Mouse (Mus musculus): Measurements from ENCODE around the gene Abca6. TPM values are rescaled to one million over a fixed set of nuclear protein-coding genes. Genes with fewer than 3 reads are reported as not detected.

The Abca6 gene
- polyA plus RNA-seq (2015; fragmentation: Nextera tagmentation; extraction: Ambion mirVana), result 0.09 and 0.13 TPM in 2 replicates

- peaks cover 4% of the 10 kb centered on the region; the same call in 1 of the 2 replicates for H3K4me1 ChIP-seq (replicated peaks)
- peak within 1 kb of the TSS; percentile 43 for H3K4me2 ChIP-seq (replicated peaks)
- H3K36me3 ChIP-seq, result no peaks in the 10 kb centered on the region
- no peaks in the 10 kb centered on the region for H3K9me3 ChIP-seq
- no peak for ATAC-seq
- 16% methylated on average over 8 of the region's 8 CpGs for WGBS
- H3K9ac ChIP-seq (replicated peaks), result no peak within 1 kb of the TSS
- peak within 1 kb of the TSS; percentile 21 for H3K4me3 ChIP-seq (replicated peaks)
- H3K27me3 ChIP-seq, result no peaks in the 10 kb centered on the region
- H3K27ac ChIP-seq, result no peak within 1 kb of the TSS
Measured at GRCm38 (mm10) chr11:110251534-110251933, at the start of gene Abca6. TSS of gene Abca6 (minus strand) at chr11:110251776.

GRCm38 (mm10) chr11:110297917-110298533, 46.4 kb upstream of the Abca6 start:
- 80% methylated on average over 13 of the region's 13 CpGs for WGBS
- no peak overlapping the region for H3K9ac ChIP-seq (replicated peaks)
- no peak overlapping the region for H3K27ac ChIP-seq
- H3K27me3 ChIP-seq, result no peaks in the 10 kb centered on the region
- H3K36me3 ChIP-seq, result no peaks in the 10 kb centered on the region
- ATAC-seq, result no peak
- no peaks in the 10 kb centered on the region for H3K4me1 ChIP-seq (replicated peaks)
- no peaks in the 10 kb centered on the region for H3K9me3 ChIP-seq
- no peak overlapping the region for H3K4me2 ChIP-seq (replicated peaks)
- H3K4me3 ChIP-seq (replicated peaks), result no peak overlapping the region

- Histone ChIP-seq H3K36me3 (peaks cover 7% of the 10 kb centered on the region; the same call in 1 of the 2 replicates), H3K27me3 (no peaks in the 10 kb centered on the region), H3K4me3 (replicated peaks) (no peak overlapping the region), H3K9me3 (no peaks in the 10 kb centered on the region), H3K4me1 (replicated peaks) (no peaks in the 10 kb centered on the region), H3K4me2 (replicated peaks) (no peak overlapping the region), H3K27ac (no peak overlapping the region), H3K9ac (replicated peaks) (no peak overlapping the region)
- ATAC-seq, result no peak
- WGBS, result 79% methylated on average over 2 of the region's 2 CpGs
Measured at GRCm38 (mm10) chr11:110290586-110290985, 39.0 kb upstream of the Abca6 start.

GRCm38 (mm10) chr11:110288423-110288822, 36.8 kb upstream of the Abca6 start:
- H3K36me3 ChIP-seq, result peaks cover 7% of the 10 kb centered on the region; the same call in 1 of the 2 replicates
- H3K9me3 ChIP-seq, result no peaks in the 10 kb centered on the region
- no peak for ATAC-seq
- H3K27ac ChIP-seq, result no peak overlapping the region
- WGBS, result 85% methylated on average over 3 of the region's 3 CpGs
- H3K4me3 ChIP-seq (replicated peaks), result no peak overlapping the region
- H3K4me2 ChIP-seq (replicated peaks), result no peak overlapping the region
- no peaks in the 10 kb centered on the region for H3K27me3 ChIP-seq
- H3K9ac ChIP-seq (replicated peaks), result no peak overlapping the region
- no peaks in the 10 kb centered on the region for H3K4me1 ChIP-seq (replicated peaks)

GRCm38 (mm10) chr11:110287694-110288093, 36.1 kb upstream of the Abca6 start:
- no peaks in the 10 kb centered on the region for H3K27me3 ChIP-seq
- H3K4me2 ChIP-seq (replicated peaks), result no peak overlapping the region
- no peak overlapping the region for H3K27ac ChIP-seq
- no peak for ATAC-seq
- no peak overlapping the region for H3K9ac ChIP-seq (replicated peaks)
- 79% methylated on average over 9 of the region's 9 CpGs for WGBS
- no peaks in the 10 kb centered on the region for H3K9me3 ChIP-seq
- H3K4me3 ChIP-seq (replicated peaks), result no peak overlapping the region
- H3K4me1 ChIP-seq (replicated peaks), result no peaks in the 10 kb centered on the region
- peaks cover 7% of the 10 kb centered on the region; the same call in 1 of the 2 replicates for H3K36me3 ChIP-seq

- no peak overlapping the region for H3K9ac ChIP-seq (replicated peaks)
- ATAC-seq, result no peak
- 0 out of 2 replicates have a peak, but pooled peaks cover 2% of the 10 kb centered on the region for H3K36me3 ChIP-seq
- 83% methylated on average over 3 of the region's 3 CpGs for WGBS
- H3K4me2 ChIP-seq (replicated peaks), result no peak overlapping the region
- H3K4me1 ChIP-seq (replicated peaks), result no peaks in the 10 kb centered on the region
- H3K4me3 ChIP-seq (replicated peaks), result no peak overlapping the region
- no peaks in the 10 kb centered on the region for H3K27me3 ChIP-seq
- H3K27ac ChIP-seq, result no peak overlapping the region
- no peaks in the 10 kb centered on the region for H3K9me3 ChIP-seq
Measured at GRCm38 (mm10) chr11:110286331-110286730, 34.8 kb upstream of the Abca6 start.

- no peak overlapping the region for H3K4me3 ChIP-seq (replicated peaks)
- H3K4me2 ChIP-seq (replicated peaks), result no peak overlapping the region
- H3K36me3 ChIP-seq, result no peaks in the 10 kb centered on the region
- H3K27me3 ChIP-seq, result no peaks in the 10 kb centered on the region
- no peak overlapping the region for H3K9ac ChIP-seq (replicated peaks)
- ATAC-seq, result no peak
- WGBS, result 81% methylated on average over 10 of the region's 10 CpGs
- H3K9me3 ChIP-seq, result no peaks in the 10 kb centered on the region
- H3K27ac ChIP-seq, result no peak overlapping the region
- H3K4me1 ChIP-seq (replicated peaks), result no peaks in the 10 kb centered on the region
Measured at GRCm38 (mm10) chr11:110284849-110285248, 33.3 kb upstream of the Abca6 start.

- Histone ChIP-seq H3K27ac (no peak overlapping the region), H3K36me3 (no peaks in the 10 kb centered on the region), H3K4me1 (replicated peaks) (no peaks in the 10 kb centered on the region), H3K4me3 (replicated peaks) (no peak overlapping the region), H3K4me2 (replicated peaks) (no peak overlapping the region), H3K9ac (replicated peaks) (no peak overlapping the region), H3K27me3 (no peaks in the 10 kb centered on the region), H3K9me3 (no peaks in the 10 kb centered on the region)
- 85% methylated on average over 9 of the region's 9 CpGs for WGBS
- ATAC-seq, result no peak
Measured at GRCm38 (mm10) chr11:110284185-110284787, 32.7 kb upstream of the Abca6 start.

- Histone ChIP-seq H3K27me3 (no peaks in the 10 kb centered on the region), H3K36me3 (peaks cover 6% of the 10 kb centered on the region), H3K9ac (replicated peaks) (no peak overlapping the region), H3K4me3 (replicated peaks) (no peak overlapping the region), H3K9me3 (no peaks in the 10 kb centered on the region), H3K27ac (no peak overlapping the region), H3K4me1 (replicated peaks) (no peaks in the 10 kb centered on the region), H3K4me2 (replicated peaks) (no peak overlapping the region)
- WGBS, result 64% methylated on average over 3 of the region's 3 CpGs
- no peak for ATAC-seq
Measured at GRCm38 (mm10) chr11:110274794-110275193, 23.2 kb upstream of the Abca6 start.

GRCm38 (mm10) chr11:110271745-110272144, 20.2 kb upstream of the Abca6 start:
- Histone ChIP-seq H3K9me3 (no peaks in the 10 kb centered on the region), H3K27me3 (no peaks in the 10 kb centered on the region), H3K36me3 (0 out of 2 replicates have a peak, but pooled peaks cover 4% of the 10 kb centered on the region), H3K27ac (no peak overlapping the region), H3K4me1 (replicated peaks) (no peaks in the 10 kb centered on the region), H3K4me2 (replicated peaks) (no peak overlapping the region), H3K4me3 (replicated peaks) (no peak overlapping the region), H3K9ac (replicated peaks) (no peak overlapping the region)
- ATAC-seq, result 0 out of 2 replicates have a peak, but pooled peaks have one; percentile 20
- 5% methylated on average over 5 of the region's 5 CpGs for WGBS

GRCm38 (mm10) chr11:110268244-110268844, 16.8 kb upstream of the Abca6 start:
- 40% methylated on average over 8 of the region's 8 CpGs for WGBS
- no peaks in the 10 kb centered on the region for H3K27me3 ChIP-seq

GRCm38 (mm10) chr11:110267232-110267631, 15.7 kb upstream of the Abca6 start:
- 96% methylated on average over 6 of the region's 6 CpGs for WGBS
- H3K4me2 ChIP-seq (replicated peaks), result no peak overlapping the region
- H3K27me3 ChIP-seq, result no peaks in the 10 kb centered on the region
- H3K9me3 ChIP-seq, result no peaks in the 10 kb centered on the region
- ATAC-seq, result no peak
- H3K9ac ChIP-seq (replicated peaks), result no peak overlapping the region
- no peaks in the 10 kb centered on the region; the same call in 1 of the 2 replicates for H3K36me3 ChIP-seq
- no peak overlapping the region for H3K4me3 ChIP-seq (replicated peaks)
- no peak overlapping the region for H3K27ac ChIP-seq
- H3K4me1 ChIP-seq (replicated peaks), result no peaks in the 10 kb centered on the region

More at GRCm38 (mm10) chr11:110268244-110268844, 16.8 kb upstream of the Abca6 start:
- H3K9ac ChIP-seq (replicated peaks), result no peak overlapping the region
- H3K27ac ChIP-seq, result no peak overlapping the region
- no peaks in the 10 kb centered on the region for H3K4me1 ChIP-seq (replicated peaks)
- H3K4me3 ChIP-seq (replicated peaks), result no peak overlapping the region
- H3K9me3 ChIP-seq, result no peaks in the 10 kb centered on the region
- H3K36me3 ChIP-seq, result no peaks in the 10 kb centered on the region; the same call in 1 of the 2 replicates
- no peak overlapping the region for H3K4me2 ChIP-seq (replicated peaks)
- peak; percentile 71 for ATAC-seq
